Mouse (Mus musculus): Measurements from ENCODE around the gene Bace2.

Gene Bace2

DNA sequence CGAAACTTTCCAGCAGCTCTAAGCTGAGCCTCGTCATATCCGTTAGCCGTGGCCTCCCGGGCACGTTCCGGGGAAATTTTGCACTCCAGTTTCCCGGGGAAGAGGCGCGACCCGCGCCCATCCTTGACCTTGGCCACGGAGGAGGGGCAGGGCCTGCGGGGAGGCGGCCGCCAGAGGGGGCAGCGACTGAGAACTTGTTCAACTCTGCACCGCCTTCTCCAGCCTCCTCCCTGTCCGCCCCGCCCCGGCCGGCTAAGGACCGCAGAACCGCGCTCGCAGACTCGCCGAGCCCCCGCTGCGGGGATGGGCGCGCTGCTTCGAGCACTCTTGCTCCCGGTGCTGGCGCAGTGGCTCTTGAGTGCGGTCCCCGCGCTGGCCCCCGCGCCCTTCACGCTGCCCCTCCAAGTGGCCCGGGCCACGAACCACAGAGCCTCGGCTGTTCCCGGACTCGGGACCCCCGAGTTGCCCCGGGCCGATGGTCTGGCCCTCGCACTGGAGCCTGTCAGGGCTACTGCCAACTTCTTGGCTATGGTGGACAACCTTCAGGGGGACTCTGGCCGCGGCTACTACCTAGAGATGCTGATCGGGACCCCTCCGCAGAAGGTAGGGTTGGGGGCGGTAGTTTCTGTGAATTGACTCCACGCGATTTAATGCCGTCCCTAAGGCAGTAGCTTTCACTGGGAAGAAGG, at the start of gene Bace2:
Gene Bace2 (plus strand): TSS at position 244 of the 689 bp plus-strand sequence.
- no peak for DNase-seq (ENCODE audit: low read depth, low spot score)

DNA sequence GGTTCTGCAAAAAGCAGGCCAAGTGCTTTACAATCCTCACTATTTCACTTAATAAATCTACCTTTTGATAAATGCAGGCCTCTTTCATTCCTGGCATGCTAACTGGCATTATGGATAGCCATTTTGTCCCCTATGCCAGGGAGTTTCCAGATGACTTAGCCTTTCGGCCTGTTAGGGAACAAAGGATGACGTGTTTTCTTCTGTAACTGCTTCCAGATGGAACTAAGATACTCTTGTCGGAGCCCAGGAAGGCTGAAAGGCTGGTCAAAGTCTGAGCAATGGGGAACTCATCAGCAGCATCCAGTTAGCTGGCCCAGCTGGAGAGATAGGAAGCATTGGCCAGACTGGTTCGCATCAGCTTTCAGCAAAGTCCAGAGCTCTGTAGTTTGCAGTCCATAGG, 48.9 kb upstream of the Bace2 start:
- DNase-seq (ENCODE audit: low read depth, low spot score) = peak; percentile 97

DNA sequence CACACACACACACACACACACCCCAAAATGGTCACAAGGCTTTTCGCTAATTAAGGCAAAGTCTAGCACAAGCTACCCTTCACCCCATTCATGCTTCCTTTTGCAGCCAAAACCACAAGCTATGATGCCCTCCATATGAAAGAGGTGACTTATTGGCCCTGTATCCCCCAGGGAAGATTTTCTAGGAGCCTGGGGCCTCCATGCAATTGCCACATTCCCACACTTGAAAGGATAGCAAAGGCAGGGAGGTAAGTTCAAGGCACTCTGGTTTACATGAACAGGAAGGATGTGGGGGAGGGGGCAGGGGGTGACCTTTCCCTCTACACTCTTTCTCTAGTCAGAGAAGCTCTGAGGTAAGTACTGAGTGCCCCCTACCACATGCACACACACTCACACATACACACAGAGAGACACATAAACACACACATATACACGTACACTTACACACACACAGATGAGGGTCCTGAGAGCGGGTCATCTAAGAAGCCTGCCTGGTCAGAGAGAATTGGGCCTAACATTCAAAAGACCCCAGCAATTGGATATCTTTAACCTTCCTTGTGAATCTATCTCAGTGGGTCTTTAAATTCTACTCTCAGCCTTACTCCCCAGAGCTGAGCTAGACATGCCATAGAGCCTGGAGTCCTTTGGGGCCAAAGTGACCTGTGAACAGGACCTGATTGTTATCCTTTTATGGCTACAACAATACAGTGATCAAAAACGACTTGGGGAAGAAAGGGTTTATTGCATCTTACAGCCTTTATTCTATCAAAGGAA, 46.6 kb upstream of the Bace2 start:
- peak; percentile 57 for DNase-seq (ENCODE audit: low read depth, low spot score)

DNA sequence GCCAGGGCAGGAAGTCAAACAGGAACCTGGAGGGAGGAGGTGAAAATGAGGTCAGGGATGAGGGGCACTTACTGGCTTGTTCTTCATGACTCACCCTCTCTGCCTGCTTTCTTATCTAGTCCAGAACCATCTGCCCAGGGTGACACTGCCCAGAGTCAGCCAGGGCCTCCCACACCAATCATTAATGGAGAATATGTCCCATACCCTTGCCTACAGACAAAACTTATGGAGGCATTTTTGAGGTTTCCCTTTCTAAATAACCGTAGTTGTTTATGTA, 46.0 kb upstream of the Bace2 start:
- DNase-seq (ENCODE audit: low read depth, low spot score) = peak; percentile 61

DNA sequence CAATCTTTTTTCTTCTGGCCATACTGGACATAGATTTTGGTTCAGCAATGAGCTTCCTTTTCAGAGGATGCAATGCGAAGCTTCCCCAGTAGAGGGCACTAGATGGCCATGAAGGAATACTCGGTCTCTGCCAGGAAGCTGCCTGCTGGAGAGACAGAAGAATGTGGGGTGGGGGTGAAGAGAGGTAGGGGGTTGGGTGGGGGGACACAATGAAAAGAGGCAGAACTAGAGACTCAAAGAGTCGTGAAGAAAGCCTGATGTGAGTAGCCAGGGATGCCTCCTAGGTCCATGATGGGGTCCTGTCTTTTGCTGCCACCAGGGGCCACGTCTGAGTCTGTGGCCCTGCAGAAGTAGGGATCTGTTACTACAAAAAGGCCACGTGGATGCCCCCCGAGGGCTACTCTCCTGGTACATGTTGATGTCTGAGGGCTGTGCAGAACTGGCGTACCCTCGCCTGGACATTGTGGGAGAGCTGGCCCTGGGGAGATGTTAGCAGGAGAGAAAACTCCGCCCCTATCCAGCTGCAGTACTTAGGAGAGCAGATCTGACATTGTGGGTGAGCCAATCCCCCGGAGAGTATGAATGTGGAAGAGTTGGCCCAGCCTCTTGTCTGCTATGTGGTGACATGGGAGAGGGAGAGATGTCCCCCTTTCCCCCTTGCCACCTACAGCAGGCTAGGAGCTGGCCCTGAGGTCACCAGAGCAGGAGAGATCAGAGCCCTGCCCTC, 43.4 kb upstream of the Bace2 start:
- peak; percentile 89 for DNase-seq (ENCODE audit: low read depth, low spot score)

DNA sequence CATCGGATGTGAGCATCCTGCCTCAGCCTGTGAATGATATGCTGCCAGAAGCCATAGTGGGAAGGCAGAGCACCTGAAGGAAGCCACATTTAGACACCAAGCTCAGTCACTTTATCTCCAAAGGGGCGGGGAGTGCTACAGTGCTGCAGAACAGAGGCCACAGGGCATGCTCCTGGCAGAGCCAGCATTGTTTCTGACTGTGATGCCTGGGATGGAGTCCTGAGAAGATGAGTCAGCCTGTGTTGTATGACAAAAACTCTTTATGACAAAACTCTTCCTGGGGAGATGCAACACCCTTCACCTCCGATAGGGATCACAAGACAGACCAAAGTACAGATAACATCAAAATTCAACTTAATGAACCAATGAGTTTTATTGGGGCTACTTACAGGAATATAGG, 35.0 kb upstream of the Bace2 start:
- peak; percentile 58 for DNase-seq (ENCODE audit: low read depth, low spot score)

DNA sequence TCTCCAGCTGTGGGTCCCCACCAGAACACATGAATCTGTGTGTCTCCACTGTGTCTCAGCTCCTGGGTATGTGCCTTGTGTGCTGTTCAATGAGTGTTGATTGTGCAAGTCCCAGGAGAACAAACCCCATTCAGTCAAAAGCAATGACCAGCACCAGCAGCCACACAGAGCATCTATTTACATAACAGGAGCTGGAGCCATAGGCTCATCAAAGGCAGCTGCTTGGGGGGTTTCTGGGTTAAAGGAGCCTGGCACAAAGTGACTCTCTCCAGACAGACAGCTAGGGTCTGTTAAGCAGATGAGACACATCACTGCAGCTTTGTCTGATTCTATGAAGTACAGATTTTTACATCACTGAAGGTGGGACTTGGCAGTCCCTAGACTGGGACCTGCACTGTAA, 33.9 kb upstream of the Bace2 start:
- DNase-seq (ENCODE audit: low read depth, low spot score) = no peak

DNA sequence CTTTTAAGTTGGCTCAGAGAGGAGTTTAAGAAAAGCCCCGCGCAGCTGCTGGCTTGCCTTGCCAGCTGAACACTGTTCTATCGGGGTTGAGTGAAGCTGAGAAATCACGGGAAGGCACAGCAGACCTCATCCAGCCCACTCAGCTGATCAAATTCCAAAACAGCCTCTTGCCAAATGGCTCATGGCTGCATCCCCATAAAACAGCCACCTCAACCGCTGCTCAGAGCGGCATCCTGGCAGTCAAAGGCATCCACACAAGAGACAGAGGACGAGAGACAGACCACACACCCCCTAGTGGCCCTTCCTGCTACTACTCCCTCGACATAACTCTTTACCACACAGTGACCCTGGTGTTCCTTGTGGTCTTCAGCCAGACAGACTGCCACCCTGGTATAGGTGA, 30.6 kb upstream of the Bace2 start:
- DNase-seq (ENCODE audit: low read depth, low spot score) = peak; percentile 32

DNA sequence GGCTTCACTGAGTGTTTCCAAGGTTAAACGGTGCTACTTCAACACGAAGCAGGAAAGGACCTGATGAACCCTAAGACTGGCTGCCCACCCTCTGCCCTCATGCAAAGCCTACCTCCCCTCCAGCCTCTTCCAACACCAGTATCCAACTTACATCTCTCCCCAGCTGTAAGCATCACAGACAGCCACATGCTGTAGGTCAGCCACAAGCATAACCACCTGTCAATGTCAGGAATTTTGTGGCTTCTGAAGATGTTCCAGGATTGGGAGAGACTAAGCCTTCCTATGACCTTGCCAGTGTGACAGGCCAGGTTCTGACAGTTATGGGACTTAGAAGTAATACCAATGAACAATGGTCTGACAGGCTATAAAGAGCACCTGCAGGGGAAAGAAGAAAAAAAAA, 27.9 kb upstream of the Bace2 start:
- DNase-seq (ENCODE audit: low read depth, low spot score) = no peak

DNA sequence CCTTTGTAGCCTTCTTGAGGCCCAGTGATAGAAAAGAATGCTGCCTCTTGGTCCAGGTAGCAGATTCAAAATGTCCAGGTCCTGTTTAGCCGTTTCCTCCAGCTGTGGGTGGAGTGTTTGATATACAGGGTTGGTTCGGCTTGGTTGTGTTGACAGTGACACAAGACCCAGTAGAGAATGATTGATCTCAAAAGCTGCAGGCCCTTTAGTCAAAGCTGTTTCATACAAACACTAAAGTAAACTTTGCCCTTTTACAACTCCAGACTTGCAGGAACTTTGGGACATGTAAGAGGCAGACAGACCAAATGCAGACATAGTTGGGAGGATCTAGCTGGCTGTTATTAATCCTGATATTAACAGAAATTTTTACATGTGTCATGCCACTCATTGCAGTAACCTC, 3.5 kb upstream of the Bace2 start:
- no peak for DNase-seq (ENCODE audit: low read depth, low spot score)

DNA sequence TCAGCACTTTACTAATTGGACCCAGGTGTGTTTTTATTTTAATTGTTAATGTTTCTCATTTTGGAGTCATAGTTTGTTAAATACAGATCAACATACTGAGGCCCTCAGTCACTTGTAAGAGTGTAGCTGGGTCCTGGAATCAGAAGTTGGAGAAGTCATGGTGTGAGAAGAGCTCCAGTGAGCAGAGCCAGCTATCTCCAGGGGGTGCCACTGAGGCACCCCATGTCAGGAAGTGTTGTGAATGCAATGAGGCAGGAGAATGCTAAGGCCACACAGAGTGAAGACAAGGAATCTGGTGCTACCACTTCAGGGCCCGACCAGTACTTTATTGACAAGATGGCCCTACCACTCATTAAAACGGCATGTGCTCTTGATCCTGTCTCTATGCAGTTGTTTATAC, 1.9 kb upstream of the Bace2 start:
- no peak for DNase-seq (ENCODE audit: low read depth, low spot score)

DNA sequence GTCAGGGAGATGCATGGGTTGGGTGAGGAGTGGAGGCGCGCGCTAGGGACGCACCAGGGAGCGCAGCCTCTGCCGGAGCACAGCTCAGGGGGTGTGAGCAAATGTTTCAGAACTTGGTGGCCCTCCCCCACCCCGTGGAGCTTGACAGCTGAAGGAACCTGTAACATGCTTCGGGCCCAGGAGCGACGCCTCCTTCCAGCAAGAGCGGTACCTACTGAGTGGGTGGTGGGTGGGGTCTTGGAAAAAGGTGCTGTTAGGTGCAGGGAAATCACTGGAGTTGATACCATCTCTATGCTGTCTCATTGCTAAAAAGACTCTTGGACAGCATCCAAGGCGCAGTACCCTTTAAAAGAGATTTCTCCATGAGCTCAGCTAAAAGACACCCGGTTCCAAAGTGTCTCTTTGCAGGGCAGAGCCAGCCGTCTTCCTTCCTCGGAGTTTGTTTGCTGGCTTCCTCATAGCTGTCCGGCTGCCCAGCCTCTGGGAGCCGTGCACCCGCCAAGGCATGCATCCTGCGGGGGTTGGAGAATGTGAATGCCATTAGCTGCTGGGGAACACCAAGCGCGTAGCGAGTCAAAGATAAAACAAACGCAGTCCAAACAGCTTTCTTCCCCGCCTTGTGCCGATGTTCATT, 763 bp downstream of the Bace2 start:
- DNase-seq (ENCODE audit: low read depth, low spot score) = no peak

DNA sequence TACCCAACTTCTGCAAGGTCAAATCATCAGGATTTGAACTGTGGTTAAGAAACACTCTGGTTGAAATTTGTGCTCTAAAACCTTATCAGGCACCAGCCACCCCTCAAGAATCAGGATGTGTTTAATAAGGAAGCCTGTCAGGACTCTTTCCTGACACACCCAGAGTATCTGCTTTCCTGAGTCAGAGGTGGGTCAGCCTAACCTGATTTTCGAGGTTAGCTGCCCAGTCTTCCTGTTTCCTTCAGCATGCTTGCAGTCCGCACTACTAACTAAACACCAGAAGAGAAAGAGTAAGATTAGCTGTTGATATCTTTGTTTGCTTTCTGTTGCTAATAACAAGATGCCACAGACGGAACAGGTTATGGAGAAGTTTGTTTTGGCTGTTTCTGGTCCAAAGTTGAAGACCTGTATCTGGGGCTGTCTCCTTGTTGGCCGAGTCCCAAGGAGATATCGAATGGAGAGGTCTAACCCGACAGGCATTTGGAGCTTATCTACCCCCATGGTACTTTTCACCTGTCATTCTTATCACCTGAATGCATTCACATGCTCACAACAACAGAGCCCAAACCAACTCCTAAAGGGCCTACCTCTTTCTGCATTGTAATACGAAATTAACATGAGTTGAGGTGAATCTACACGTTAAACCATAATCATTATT, 5.8 kb downstream of the Bace2 start:
- DNase-seq (ENCODE audit: low read depth, low spot score) = no peak

DNA sequence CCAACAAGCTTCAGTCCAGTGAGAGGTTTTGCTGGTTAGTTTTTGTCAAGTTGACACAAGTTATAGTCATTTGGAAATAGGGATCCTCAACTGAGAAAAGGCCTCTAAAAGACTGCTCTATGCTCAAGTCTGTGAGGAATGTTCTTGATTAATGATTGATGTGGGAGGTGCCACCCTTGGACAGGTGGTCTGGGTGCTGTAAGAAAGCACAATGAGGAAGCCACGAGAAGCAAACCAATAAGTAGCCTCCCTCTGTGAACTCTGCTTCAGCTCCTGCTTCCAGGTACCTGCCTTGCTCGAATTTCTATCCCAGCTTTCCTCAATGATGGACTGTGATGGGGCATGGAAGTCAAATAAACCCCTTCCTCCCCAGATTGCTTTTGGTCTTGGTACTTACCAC, 9.6 kb downstream of the Bace2 start:
- no peak for DNase-seq (ENCODE audit: low read depth, low spot score)

DNA sequence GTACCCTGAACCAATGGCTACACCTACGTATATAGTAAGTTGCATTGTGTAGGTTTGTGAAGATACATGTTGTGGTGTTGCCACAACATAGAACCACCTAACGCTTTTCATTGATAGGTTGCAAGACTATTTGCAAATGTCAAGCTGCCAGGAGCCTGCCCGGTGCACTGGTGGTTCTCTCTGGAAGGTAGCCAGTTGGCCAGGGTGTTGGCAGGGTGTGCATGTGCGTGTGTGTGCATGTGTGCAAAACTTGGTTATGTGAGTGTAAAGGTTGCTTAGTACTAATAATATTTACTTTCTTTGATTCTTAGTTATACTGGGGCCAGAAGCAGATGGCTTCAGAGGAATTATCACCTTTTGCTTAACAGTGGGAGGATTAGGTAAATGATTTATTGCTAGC, 13.7 kb downstream of the Bace2 start:
- DNase-seq (ENCODE audit: low read depth, low spot score) = no peak

DNA sequence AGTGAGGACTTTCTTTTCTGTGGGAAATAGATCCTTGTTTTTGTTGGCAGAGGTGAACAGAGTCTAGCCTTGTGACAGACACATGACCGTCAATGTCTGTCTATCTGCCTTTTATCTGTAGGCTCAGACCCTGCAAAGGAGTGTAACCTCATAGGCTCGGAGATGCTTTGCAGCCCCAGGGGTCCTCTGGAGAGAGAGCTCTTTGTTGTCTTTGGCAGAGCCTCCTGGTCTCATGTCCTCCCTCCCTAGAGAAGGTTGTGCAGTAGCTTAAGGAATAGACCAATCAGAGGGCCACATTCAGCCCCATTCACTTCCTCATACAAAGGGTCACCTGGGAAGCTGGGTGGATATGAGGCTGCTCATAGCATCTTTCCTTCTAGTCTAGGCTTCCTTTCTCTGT, 31.4 kb downstream of the Bace2 start:
- no peak for DNase-seq (ENCODE audit: low read depth, low spot score)

DNA sequence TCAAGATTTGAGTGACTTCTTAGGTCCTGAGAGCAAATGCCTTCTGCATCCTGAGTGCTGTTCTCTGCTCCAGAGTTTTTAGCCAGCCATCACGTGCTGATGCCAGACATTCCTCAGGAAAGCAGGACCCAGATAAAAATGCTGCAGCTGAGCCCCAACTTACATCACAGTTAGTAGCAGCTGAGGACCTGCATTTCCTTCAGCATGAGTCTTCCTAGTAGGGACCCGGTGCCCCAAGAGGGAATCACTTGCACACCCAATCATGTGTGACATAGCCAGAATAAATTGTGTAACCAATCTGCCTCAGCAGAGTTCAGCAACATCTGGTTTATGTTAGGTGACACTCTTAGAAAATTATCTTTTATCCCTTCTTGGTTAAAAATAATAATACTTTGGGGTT, 34.7 kb downstream of the Bace2 start:
- peak; percentile 19 for DNase-seq (ENCODE audit: low read depth, low spot score)

DNA sequence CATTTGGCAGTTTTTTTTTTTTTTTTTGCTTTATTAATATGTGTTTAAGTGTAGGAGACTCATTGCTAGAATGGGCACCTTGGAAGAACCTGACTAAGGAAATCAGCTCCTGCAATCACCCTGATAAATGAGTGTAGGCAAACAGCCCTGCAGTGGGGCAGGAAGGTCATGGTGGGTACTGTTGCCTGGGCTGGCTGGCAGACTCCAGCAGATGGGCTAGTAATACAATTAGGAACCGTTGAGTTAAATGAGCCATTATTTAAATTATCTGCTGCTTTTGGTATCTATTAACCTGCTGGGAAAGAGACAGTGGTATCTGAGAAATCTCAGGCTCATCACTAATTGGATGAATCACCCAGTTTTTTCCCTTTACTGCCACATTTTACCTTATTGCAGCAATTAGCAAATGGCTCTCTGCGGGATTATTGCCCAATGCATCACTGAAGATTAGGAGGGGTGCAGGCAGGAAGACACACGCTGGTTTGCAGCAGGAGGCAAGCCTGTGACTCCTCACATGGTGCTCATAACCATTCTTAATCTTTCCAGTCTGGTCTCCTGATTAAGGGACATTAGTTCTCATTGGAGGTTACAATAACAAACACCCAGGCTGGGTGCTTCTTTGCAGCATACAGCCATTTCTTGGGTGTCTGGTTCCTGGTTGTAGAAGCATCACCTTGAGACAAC, 35.3 kb downstream of the Bace2 start:
- no peak for DNase-seq (ENCODE audit: low read depth, low spot score)

DNA sequence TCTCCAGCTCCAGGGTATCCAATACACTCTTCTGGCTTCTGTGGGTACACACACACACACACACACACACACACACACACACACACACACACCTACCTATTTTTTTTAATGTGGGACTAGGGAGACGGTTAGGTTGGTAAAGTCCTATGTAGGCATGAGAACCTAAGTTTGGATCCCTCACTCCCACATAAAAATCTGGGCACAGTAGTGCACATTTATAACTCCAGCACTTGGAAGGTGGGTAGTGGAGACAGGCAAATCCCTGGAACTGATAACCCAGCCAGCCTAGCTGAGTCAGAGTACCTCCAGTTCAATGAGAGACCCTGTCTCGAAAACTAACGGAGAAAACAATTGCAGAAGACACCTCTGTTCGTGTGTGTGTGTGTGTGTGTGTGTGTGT, 39.9 kb downstream of the Bace2 start:
- no peak for DNase-seq (ENCODE audit: low read depth, low spot score)

DNA sequence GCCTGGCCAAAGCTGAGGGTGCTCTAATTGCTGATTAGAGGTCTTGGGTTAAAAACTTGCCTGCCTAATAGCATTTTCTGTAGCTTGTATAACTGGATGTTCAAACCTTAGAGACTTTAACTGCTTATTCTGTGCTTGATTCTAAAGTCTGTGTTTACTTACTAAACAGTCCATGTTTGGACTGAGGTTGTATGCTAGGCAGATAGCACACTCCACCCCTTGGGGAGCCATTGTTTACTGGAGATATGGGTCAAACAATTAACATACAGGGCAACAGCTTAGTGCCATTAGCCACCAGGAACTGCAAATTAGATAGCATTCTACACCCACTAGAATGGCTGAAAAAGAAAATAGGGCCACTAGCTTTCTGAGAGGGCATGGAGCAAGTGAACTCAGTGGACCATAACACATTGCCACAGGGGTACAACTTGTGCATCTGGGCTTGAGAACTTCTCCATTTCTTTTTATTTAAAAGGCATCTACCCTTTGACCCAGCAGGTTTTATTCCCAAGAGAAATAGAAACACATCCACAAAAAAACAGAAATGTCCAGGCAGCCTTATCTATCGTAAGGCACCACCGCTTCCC, 41.5 kb downstream of the Bace2 start:
- no peak for DNase-seq (ENCODE audit: low read depth, low spot score)

DNA sequence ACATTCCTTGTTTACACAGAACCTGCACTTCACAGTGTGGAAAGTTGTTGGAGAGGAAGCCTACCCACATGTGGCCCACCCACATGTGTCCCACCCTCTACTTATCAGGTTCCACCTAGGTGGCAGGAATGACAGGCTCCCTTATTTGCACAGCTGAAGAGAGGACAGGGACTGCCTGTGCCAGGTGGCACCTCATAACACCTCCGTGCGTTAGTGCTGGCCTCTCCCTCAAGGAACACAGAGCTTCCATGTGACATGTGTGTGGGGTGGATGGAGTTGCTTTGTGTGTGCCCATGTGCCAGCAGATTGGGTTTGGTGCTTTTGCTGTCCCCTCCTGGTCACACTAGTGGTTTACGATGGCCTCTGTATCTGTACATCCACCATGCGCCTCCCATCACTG, 43.4 kb downstream of the Bace2 start:
- no peak for DNase-seq (ENCODE audit: low read depth, low spot score)

Measured in 3T3-L1 (cell line).